Mouse (Mus musculus) liver, embryonic 13.5 days (tissue): Measurements from ENCODE around the gene Ror1. TPM values are rescaled to one million over a fixed set of nuclear protein-coding genes. Genes with fewer than 3 reads are reported as not detected.

Experiments used
- ATAC-seq: fragments of 200-750 bp; cut with Nextera tagmentation; 2 replicates; pipeline ENCODE4 v1.8.0; 2017; ENCODE audit warnings: low read depth, mild to moderate bottlenecking, moderate number of reproducible peaks, moderate library complexity
- DNase-seq: peaks from one replicate; pipeline ENCODE4 v3.0.0; 2022
- H3K27ac ChIP-seq: fragments of 300-500 bp; sonication (generic); 2 replicates; pipeline ENCODE4 v1.5.1; 2015; ENCODE audit warnings: moderate library complexity, mild to moderate bottlenecking, inconsistent platforms
- H3K27me3 ChIP-seq: fragments of 300-500 bp; sonication (generic); 2 replicates; pipeline ENCODE4 v1.6.1; 2015; ENCODE audit warnings: mild to moderate bottlenecking, inconsistent platforms
- H3K36me3 ChIP-seq: fragments of 300-500 bp; sonication (generic); 2 replicates; pipeline ENCODE4 v1.6.1; 2015; ENCODE audit warnings: mild to moderate bottlenecking, inconsistent platforms
- H3K4me1 ChIP-seq: fragments of 300-500 bp; sonication (generic); replicated peaks from 2 replicates; pipeline ENCODE4 v1.6.1; 2015; ENCODE audit warnings: inconsistent platforms
- H3K4me2 ChIP-seq: fragments of 300-500 bp; sonication (generic); 2 replicates; pipeline ENCODE4 v1.6.1; 2015; ENCODE audit warnings: inconsistent platforms, mild to moderate bottlenecking, moderate library complexity
- H3K4me3 ChIP-seq: fragments of 300-500 bp; sonication (generic); replicated peaks from 2 replicates; pipeline ENCODE4 v1.5.1; 2015; ENCODE audit warnings: mild to moderate bottlenecking, inconsistent platforms
- H3K9ac ChIP-seq: fragments of 300-500 bp; sonication (generic); 2 replicates; pipeline ENCODE4 v1.6.1; 2015; ENCODE audit warnings: mild to moderate bottlenecking, inconsistent platforms
- H3K9me3 ChIP-seq: fragments of 300-500 bp; sonication (generic); replicated peaks from 2 replicates; pipeline ENCODE4 v1.6.1; 2016; ENCODE audit warnings: inconsistent platforms
- WGBS: fragments of 180-500 bp; shearing (Covaris S2); methylation state at CpG from one replicate; pipeline ENCODE4 v1.1.7; 2015; ENCODE audit not compliant: insufficient replicate concordance; 5-methylcytosine and 5-hydroxymethylcytosine counted together
- polyA plus RNA-seq: library from polyadenylated mRNA; unstranded; fragments of >200 nt; fragmentation: Nextera tagmentation; extraction: Ambion mirVana; gene quantifications from 2 replicates; pipeline ENCODE4 v1.2.1, GENCODE M21; 2015

Gene Ror1
- polyA plus RNA-seq, 1 experiment from 2014 or later, result 0.36 TPM

GRCm38 (mm10) chr4:100263917-100264316, 168.3 kb downstream of the Ror1 start:
- 61% methylated on average over 1 of the region's 1 CpGs for WGBS

GRCm38 (mm10) chr4:100271059-100271735, 175.6 kb downstream of the Ror1 start:
- Histone ChIP-seq H3K4me3 (no peak overlapping the region), H3K4me2 (no peak overlapping the region), H3K4me1 (no peaks in the 10 kb centered on the region), H3K27ac (no peak overlapping the region), H3K9ac (no peak overlapping the region), H3K36me3 (no peaks in the 10 kb centered on the region), H3K9me3 (no peaks in the 10 kb centered on the region), H3K27me3 (no peaks in the 10 kb centered on the region)
- DNase-seq (no peak), ATAC-seq (no peak)
- WGBS, result 29% methylated on average over 10 of the region's 10 CpGs

More at GRCm38 (mm10) chr4:100263917-100264316, 168.3 kb downstream of the Ror1 start:
- ATAC-seq, result no peak
- Histone ChIP-seq H3K27ac (no peak overlapping the region), H3K36me3 (no peaks in the 10 kb centered on the region), H3K9me3 (no peaks in the 10 kb centered on the region), H3K4me3 (no peak overlapping the region), H3K4me2 (no peak overlapping the region), H3K27me3 (no peaks in the 10 kb centered on the region), H3K9ac (no peak overlapping the region), H3K4me1 (no peaks in the 10 kb centered on the region)
- no peak for DNase-seq

GRCm38 (mm10) chr4:100271736-100272127, 176.1 kb downstream of the Ror1 start:
- Histone ChIP-seq H3K27me3 (no peaks in the 10 kb centered on the region), H3K4me3 (no peak overlapping the region), H3K9ac (no peak overlapping the region), H3K27ac (no peak overlapping the region), H3K36me3 (no peaks in the 10 kb centered on the region), H3K9me3 (no peaks in the 10 kb centered on the region), H3K4me1 (no peaks in the 10 kb centered on the region), H3K4me2 (no peak overlapping the region)
- WGBS, result 48% methylated on average over 6 of the region's 6 CpGs
- no peak for ATAC-seq
- no peak for DNase-seq

GRCm38 (mm10) chr4:100273356-100273755, 177.8 kb downstream of the Ror1 start:
- no peak for ATAC-seq
- WGBS, result 57% methylated on average over 3 of the region's 3 CpGs
- H3K4me2 ChIP-seq, result no peak overlapping the region
- no peaks in the 10 kb centered on the region for H3K9me3 ChIP-seq
- H3K27ac ChIP-seq, result no peak overlapping the region
- no peaks in the 10 kb centered on the region for H3K36me3 ChIP-seq
- H3K4me3 ChIP-seq, result no peak overlapping the region
- DNase-seq, result no peak
- no peaks in the 10 kb centered on the region for H3K27me3 ChIP-seq
- H3K4me1 ChIP-seq, result no peaks in the 10 kb centered on the region
- H3K9ac ChIP-seq, result no peak overlapping the region

GRCm38 (mm10) chr4:100273807-100274480, 178.4 kb downstream of the Ror1 start:
- H3K36me3 ChIP-seq, result no peaks in the 10 kb centered on the region
- H3K9me3 ChIP-seq, result no peaks in the 10 kb centered on the region
- H3K27me3 ChIP-seq, result no peaks in the 10 kb centered on the region
- no peak overlapping the region for H3K9ac ChIP-seq
- H3K27ac ChIP-seq, result no peak overlapping the region
- H3K4me3 ChIP-seq, result no peak overlapping the region
- 64% methylated on average over 4 of the region's 4 CpGs for WGBS
- no peaks in the 10 kb centered on the region for H3K4me1 ChIP-seq
- ATAC-seq, result no peak
- no peak overlapping the region for H3K4me2 ChIP-seq
- DNase-seq, result no peak

GRCm38 (mm10) chr4:100276482-100276881, 180.9 kb downstream of the Ror1 start:
- H3K4me2 ChIP-seq, result no peak overlapping the region
- no peak overlapping the region for H3K27ac ChIP-seq
- H3K4me3 ChIP-seq, result no peak overlapping the region
- no peak overlapping the region for H3K9ac ChIP-seq
- no peak for DNase-seq
- no peaks in the 10 kb centered on the region for H3K4me1 ChIP-seq
- no peak for ATAC-seq
- H3K36me3 ChIP-seq, result no peaks in the 10 kb centered on the region
- WGBS, result 58% methylated on average over 7 of the region's 7 CpGs
- no peaks in the 10 kb centered on the region for H3K27me3 ChIP-seq
- H3K9me3 ChIP-seq, result no peaks in the 10 kb centered on the region

- Histone ChIP-seq H3K4me3 (no peak overlapping the region), H3K9me3 (no peaks in the 10 kb centered on the region), H3K36me3 (no peaks in the 10 kb centered on the region), H3K4me2 (no peak overlapping the region), H3K9ac (no peak overlapping the region), H3K27me3 (no peaks in the 10 kb centered on the region), H3K4me1 (no peaks in the 10 kb centered on the region), H3K27ac (no peak overlapping the region)
- WGBS, result 71% methylated on average over 1 of the region's 1 CpGs
- DNase-seq, result no peak
- ATAC-seq, result no peak
Measured at GRCm38 (mm10) chr4:100276970-100277369, 181.4 kb downstream of the Ror1 start.

- Histone ChIP-seq H3K4me1 (no peaks in the 10 kb centered on the region), H3K9ac (no peak overlapping the region), H3K4me2 (no peak overlapping the region), H3K4me3 (no peak overlapping the region), H3K9me3 (no peaks in the 10 kb centered on the region), H3K36me3 (no peaks in the 10 kb centered on the region), H3K27ac (no peak overlapping the region), H3K27me3 (no peaks in the 10 kb centered on the region)
- 68% methylated on average over 8 of the region's 8 CpGs for WGBS
- DNase-seq (no peak), ATAC-seq (no peak)
Measured at GRCm38 (mm10) chr4:100283171-100283880, 187.7 kb downstream of the Ror1 start.

- ATAC-seq, result no peak
- H3K9me3 ChIP-seq, result no peaks in the 10 kb centered on the region
- H3K9ac ChIP-seq, result no peak overlapping the region
- H3K4me1 ChIP-seq, result no peaks in the 10 kb centered on the region
- H3K36me3 ChIP-seq, result no peaks in the 10 kb centered on the region
- no peak overlapping the region for H3K27ac ChIP-seq
- no peak for DNase-seq
- 61% methylated on average over 6 of the region's 6 CpGs for WGBS
- H3K4me3 ChIP-seq, result no peak overlapping the region
- H3K4me2 ChIP-seq, result no peak overlapping the region
- H3K27me3 ChIP-seq, result no peaks in the 10 kb centered on the region
Measured at GRCm38 (mm10) chr4:100284528-100284927, 188.9 kb downstream of the Ror1 start.

GRCm38 (mm10) chr4:100286111-100286541, 190.5 kb downstream of the Ror1 start:
- Histone ChIP-seq H3K4me1 (no peaks in the 10 kb centered on the region), H3K36me3 (no peaks in the 10 kb centered on the region), H3K4me2 (no peak overlapping the region), H3K9me3 (no peaks in the 10 kb centered on the region), H3K27me3 (no peaks in the 10 kb centered on the region), H3K9ac (no peak overlapping the region), H3K27ac (no peak overlapping the region), H3K4me3 (no peak overlapping the region)
- ATAC-seq (no peak), DNase-seq (no peak)
- 53% methylated on average over 7 of the region's 7 CpGs for WGBS

- Histone ChIP-seq H3K27me3 (no peaks in the 10 kb centered on the region), H3K4me1 (no peaks in the 10 kb centered on the region), H3K9ac (no peak overlapping the region), H3K9me3 (no peaks in the 10 kb centered on the region), H3K27ac (no peak overlapping the region), H3K4me3 (no peak overlapping the region), H3K4me2 (no peak overlapping the region), H3K36me3 (no peaks in the 10 kb centered on the region)
- DNase-seq (no peak), ATAC-seq (no peak)
Measured at GRCm38 (mm10) chr4:100286800-100287199, 191.2 kb downstream of the Ror1 start.
